Mouse (Mus musculus): ENCODE measurements around the gene Tssk2.

DNA sequence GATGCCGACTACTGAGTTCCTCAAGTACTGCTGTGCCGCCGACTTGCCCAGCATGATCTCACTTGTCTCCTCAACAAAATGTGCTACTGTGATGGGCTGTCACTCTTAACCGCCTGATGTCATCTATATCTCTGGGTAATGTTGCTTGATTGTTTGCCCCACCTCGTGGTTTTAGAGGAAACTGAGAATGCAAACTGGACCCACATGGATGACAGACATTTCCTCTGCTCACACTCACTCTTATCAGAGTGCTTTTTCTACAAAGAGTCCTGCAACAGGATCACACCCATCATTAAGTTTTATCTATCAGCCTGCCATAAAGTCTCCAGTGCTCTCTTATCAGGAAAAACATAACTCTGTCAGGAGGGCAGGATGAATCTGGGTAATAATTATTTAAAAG, 27.2 kb upstream of the Tssk2 start:
- no peak for TF ChIP-seq POLR2A (IDR thresholded peaks at IDR 0.05; ENCODE audit: extremely low read depth, insufficient read depth, low read length)
- no peak for TF ChIP-seq CTCF (IDR thresholded peaks at IDR 0.05; ENCODE audit: low read depth, low read length)
